Comparison of ENCODE assay signal across 11 mouse cellular contexts in the genomic region with DNA sequence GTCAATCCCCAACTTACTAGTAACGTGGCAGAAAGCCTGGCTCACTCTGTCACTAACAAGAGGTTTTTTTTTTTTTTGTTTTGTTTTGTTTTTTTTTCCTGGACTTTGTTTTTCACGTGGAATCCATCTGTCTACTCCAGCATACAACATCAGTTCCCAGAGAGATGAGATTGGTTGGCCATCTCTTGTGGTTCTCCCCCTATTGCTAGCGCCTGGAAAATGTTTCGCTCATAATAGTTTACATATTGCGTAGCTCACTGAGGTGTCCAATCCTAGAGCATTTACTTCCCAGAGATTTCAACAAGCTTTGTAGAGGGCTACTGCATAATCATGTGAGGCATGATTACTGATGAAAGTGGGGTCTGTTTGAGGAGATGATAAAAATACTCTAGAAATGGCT.
DNase-seq lines count a peak whose midpoint lies in the region; ATAC-seq and TF ChIP-seq lines count a peak whose summit lies in the region.
"Had no signal": no experiment of that assay in that cellular context is flagged by ENCODE, and none has a peak within 500 bp of the region (broad histone marks: within the 10 kb centered on the region; RNA-seq: fewer than 3 reads in every experiment).

No protein-coding gene starts in this region.

- peak overlapping the region; percentile 58 for H3K27ac ChIP-seq in heart, embryonic 15.5 days
- H3K27ac ChIP-seq in lung, embryonic 16.5 days (ENCODE audit: low read length), result peak overlapping the region; percentile 55; the same call in 1 of the 2 replicates
- H3K27ac ChIP-seq in intestine, embryonic 14.5 days (ENCODE audit: low read depth), result peak overlapping the region; percentile 70
- H3K27ac ChIP-seq in stomach, postnatal 0 days (replicated peaks), result peak overlapping the region; percentile 41; the same call in 1 of the 2 replicates
- H3K27ac ChIP-seq: forebrain, embryonic 15.5 days; hindbrain, embryonic 15.5 days; midbrain, embryonic 10.5 days had no signal

- H3K4me3 ChIP-seq in heart, embryonic 15.5 days, result no peak overlapping the region
- no peak overlapping the region for H3K4me3 ChIP-seq in lung, embryonic 16.5 days (ENCODE audit: low read length)
- H3K4me3 ChIP-seq in intestine, embryonic 14.5 days (ENCODE audit: low read depth, low read length), result no peak overlapping the region
- no peak overlapping the region for H3K4me3 ChIP-seq in stomach, postnatal 0 days (ENCODE audit: low read depth, low read length)
- H3K4me3 ChIP-seq: forebrain, embryonic 15.5 days; hindbrain, embryonic 15.5 days; midbrain, embryonic 10.5 days had no signal

- DNase-seq in heart, postnatal 25 days (ENCODE audit: low spot score), result no peak
- DNase-seq in lung, postnatal 14 days, result no peak
- DNase-seq in intestine, embryonic 14.5 days (ENCODE audit: low spot score), result no peak
- no peak for DNase-seq in stomach, postnatal 0 days (ENCODE audit: low spot score)
- DNase-seq: gastrocnemius, postnatal 14 days had no signal

- H3K4me1 ChIP-seq in heart, embryonic 15.5 days (replicated peaks), result peaks cover 13% of the 10 kb centered on the region
- peaks cover 8% of the 10 kb centered on the region for H3K4me1 ChIP-seq in lung, embryonic 16.5 days (replicated peaks; ENCODE audit: control insufficient read depth, insufficient read depth, low read length)
- peaks cover 9% of the 10 kb centered on the region; the same call in 1 of the 2 replicates for H3K4me1 ChIP-seq in intestine, embryonic 14.5 days (replicated peaks; ENCODE audit: control insufficient read depth, insufficient read depth, low read length)
- no peaks in the 10 kb centered on the region for H3K4me1 ChIP-seq in stomach, postnatal 0 days (replicated peaks; ENCODE audit: control insufficient read depth, insufficient read depth)
- H3K4me1 ChIP-seq: forebrain, embryonic 15.5 days; hindbrain, embryonic 15.5 days; midbrain, embryonic 10.5 days had no signal

- no peak for ATAC-seq in heart, embryonic 15.5 days (replicated peaks; ENCODE audit: insufficient number of reproducible peaks, insufficient read depth, low FRiP score, low read depth)
- ATAC-seq in lung, embryonic 16.5 days (ENCODE audit: low read depth), result peak; percentile 64; the same call in 1 of the 2 replicates
- no peak for ATAC-seq in intestine, embryonic 14.5 days (replicated peaks; ENCODE audit: low FRiP score, low TSS enrichment, low read depth)
- 0 out of 2 replicates have a peak, but pooled peaks have one; percentile 40 for ATAC-seq in stomach, postnatal 0 days (ENCODE audit: low FRiP score, low TSS enrichment)
- no peak for ATAC-seq in granulocyte monocyte progenitor cell, adult 5-6 weeks (replicated peaks; ENCODE audit: poor library complexity, severe bottlenecking)
- ATAC-seq: forebrain, embryonic 15.5 days had no signal

- no peaks in the 10 kb centered on the region for H3K27me3 ChIP-seq in heart, embryonic 15.5 days
- H3K27me3 ChIP-seq in lung, embryonic 16.5 days (ENCODE audit: control insufficient read depth, insufficient read depth, low read depth, low read length), result no peaks in the 10 kb centered on the region
- H3K27me3 ChIP-seq in intestine, embryonic 14.5 days (replicated peaks; ENCODE audit: control insufficient read depth, insufficient read depth, low read length), result no peaks in the 10 kb centered on the region
- no peaks in the 10 kb centered on the region for H3K27me3 ChIP-seq in stomach, postnatal 0 days (ENCODE audit: control insufficient read depth, insufficient read depth, low read length)
- H3K27me3 ChIP-seq: forebrain, embryonic 15.5 days; hindbrain, embryonic 15.5 days had no signal

- TF ChIP-seq EP300 in stomach, postnatal 0 days (optimal IDR thresholded peaks at IDR 0.05), result no peak

- H3K9ac ChIP-seq in heart, embryonic 15.5 days, result no peak overlapping the region
- H3K9ac ChIP-seq in lung, embryonic 16.5 days (ENCODE audit: low read length), result no peak overlapping the region
- H3K9ac ChIP-seq in intestine, embryonic 14.5 days (ENCODE audit: low read length), result no peak overlapping the region
- no peak overlapping the region for H3K9ac ChIP-seq in stomach, postnatal 0 days (ENCODE audit: low read length)
- H3K9ac ChIP-seq: forebrain, embryonic 15.5 days; hindbrain, embryonic 15.5 days had no signal

- WGBS in heart, embryonic 15.5 days, result 57% methylated on average over 5 of the region's 5 CpGs
- WGBS in lung, embryonic 16.5 days, result 40% methylated on average over 5 of the region's 5 CpGs
- WGBS in intestine, embryonic 14.5 days, result 52% methylated on average over 5 of the region's 5 CpGs
- 40% methylated on average over 5 of the region's 5 CpGs for WGBS in stomach, postnatal 0 days

- H3K4me2 ChIP-seq in heart, embryonic 15.5 days, result no peak overlapping the region
- H3K4me2 ChIP-seq in lung, embryonic 16.5 days (ENCODE audit: low read depth, low read length), result no peak overlapping the region
- H3K4me2 ChIP-seq in intestine, embryonic 14.5 days (ENCODE audit: low read length), result peak overlapping the region; percentile 26; the same call in 1 of the 2 replicates
- no peak overlapping the region for H3K4me2 ChIP-seq in stomach, postnatal 0 days (replicated peaks; ENCODE audit: low read depth)
- H3K4me2 ChIP-seq: forebrain, embryonic 15.5 days; hindbrain, embryonic 15.5 days had no signal

- H3K36me3 ChIP-seq in heart, embryonic 15.5 days, result no peaks in the 10 kb centered on the region
- H3K36me3 ChIP-seq in lung, embryonic 16.5 days (ENCODE audit: control insufficient read depth, insufficient read depth, low read length), result no peaks in the 10 kb centered on the region
- H3K36me3 ChIP-seq in intestine, embryonic 14.5 days (ENCODE audit: control insufficient read depth, insufficient read depth, low read length), result no peaks in the 10 kb centered on the region
- no peaks in the 10 kb centered on the region for H3K36me3 ChIP-seq in stomach, postnatal 0 days (ENCODE audit: control insufficient read depth, insufficient read depth, low read length)
- H3K36me3 ChIP-seq: forebrain, embryonic 15.5 days; hindbrain, embryonic 15.5 days; midbrain, embryonic 10.5 days had no signal

- intact Hi-C loops in heart, postnatal 25 days (cut with DNase I), result no loop called here

- TF ChIP-seq CTCF in stomach, postnatal 0 days (IDR thresholded peaks at IDR 0.05; ENCODE audit: low read depth), result no peak; the same call in 1 of the 2 replicates

- no peaks in the 10 kb centered on the region for H3K9me3 ChIP-seq in heart, embryonic 15.5 days (replicated peaks)
- H3K9me3 ChIP-seq in lung, embryonic 16.5 days (ENCODE audit: control insufficient read depth, low read length), result no peaks in the 10 kb centered on the region
- H3K9me3 ChIP-seq in intestine, embryonic 14.5 days (ENCODE audit: control insufficient read depth, low read length), result 0 out of 2 replicates have a peak, but pooled peaks cover 2% of the 10 kb centered on the region
- no peaks in the 10 kb centered on the region for H3K9me3 ChIP-seq in stomach, postnatal 0 days (ENCODE audit: control insufficient read depth, low read length)
- H3K9me3 ChIP-seq: forebrain, embryonic 15.5 days; hindbrain, embryonic 15.5 days; midbrain, embryonic 10.5 days had no signal

Comparison
In these comparisons a context has a peak if more than half of its experiments do, and no peak if none do; other contexts are left out.
1. ATAC-seq: peak in lung, embryonic 16.5 days (single experiment) and stomach, postnatal 0 days (single experiment); none in heart, embryonic 15.5 days (single experiment), intestine, embryonic 14.5 days (single experiment) and granulocyte monocyte progenitor cell, adult 5-6 weeks (single experiment).
2. Peak in every context shown above with its lines, with median percentiles within 50 percentile points of each other: H3K27ac ChIP-seq.